Mouse (Mus musculus) inflammation-experienced regulatory T-cells, adult 6 months (primary cell): ENCODE measurements at regions not wholly inside any gene's neighbourhood (a gene's known extent, or its start where the extent isn't known, plus 50 kb on each side); places are given as distances from the start of the nearest gene placed in this dataset.
A peak's percentile ranks its signal among the peaks of the same experiment; 100 is the strongest.

Source experiments
- ATAC-seq: one replicate; pipeline ENCODE4 v1.8.0; 2017

GRCm38 (mm10) chr12:79966621-79967490, 146.0 kb downstream of the Zfp36l1 start:
- no peak for ATAC-seq

- ATAC-seq, result no peak
These were observed 146.6 kb downstream of the Zfp36l1 start for GRCm38 (mm10) chr12:79966289-79966615.

DNA sequence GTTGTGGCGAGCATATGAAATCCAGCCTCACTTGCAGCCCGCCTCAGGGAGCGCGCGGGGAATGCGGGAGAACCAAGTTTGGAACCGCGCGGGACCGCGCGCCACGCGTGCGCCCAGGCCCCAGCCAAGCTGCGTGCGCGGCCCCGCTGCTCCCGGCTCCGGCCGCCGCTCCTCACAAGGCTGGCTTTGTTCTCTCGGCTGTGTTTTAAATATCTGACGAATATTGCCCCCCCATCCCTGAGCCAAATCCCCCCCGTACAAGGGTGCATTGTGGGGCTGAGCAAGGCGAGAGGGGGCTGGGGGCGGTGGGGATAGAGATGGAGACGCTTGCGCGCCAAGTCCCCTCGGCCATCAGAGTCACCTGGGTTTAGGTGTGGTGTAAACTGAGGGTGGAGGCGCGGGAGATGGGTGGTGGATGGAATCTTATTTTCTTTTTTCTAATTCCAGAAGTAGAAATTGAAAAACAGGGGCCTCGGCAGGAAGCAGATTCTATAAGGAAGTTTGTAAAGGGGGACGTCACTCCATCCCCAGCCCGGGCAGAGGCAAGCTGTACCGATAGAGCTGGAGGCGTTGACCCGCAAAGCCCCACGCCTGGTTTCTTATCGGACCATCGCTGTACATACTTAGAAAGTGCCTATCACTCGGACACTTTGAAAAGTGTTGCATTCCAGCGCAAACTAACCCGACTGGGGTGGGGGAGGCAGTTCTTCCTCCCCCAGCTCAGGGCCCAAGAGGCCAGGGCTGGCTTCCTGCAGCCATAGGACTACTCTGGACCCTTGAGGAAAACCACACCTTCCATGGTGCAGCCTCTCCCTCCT, 147.1 kb downstream of the Zfp36l1 start:
- ATAC-seq, result peak; percentile 32

DNA sequence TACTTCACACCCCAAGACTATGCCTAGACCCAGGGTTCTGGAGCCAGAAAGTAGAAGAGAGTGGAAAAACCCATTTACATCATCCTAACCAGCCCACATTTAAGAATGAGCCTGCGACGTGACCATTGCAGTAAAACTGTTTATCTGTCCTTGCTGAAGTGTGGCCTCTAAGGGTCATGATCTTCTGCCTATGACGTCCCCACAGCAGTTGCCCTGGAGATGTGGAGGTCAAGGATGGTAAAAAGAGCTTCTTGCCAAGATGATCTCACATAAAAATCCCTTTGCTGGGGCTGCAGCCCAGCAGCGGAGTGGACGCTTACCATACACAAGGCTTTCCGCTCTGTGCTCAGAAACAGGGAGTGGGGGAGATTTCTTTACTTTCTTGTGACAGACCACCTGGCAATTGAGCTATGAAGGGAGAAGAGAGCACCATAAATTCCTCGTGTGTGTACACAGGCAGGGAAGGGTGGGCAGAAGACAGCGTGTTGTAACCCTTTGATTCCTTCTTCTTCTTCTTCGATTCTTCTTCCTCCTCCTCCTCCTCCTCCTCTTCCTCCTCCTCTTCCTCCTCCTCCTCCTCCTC, 149.3 kb downstream of the Zfp36l1 start:
- ATAC-seq, result no peak

- no peak for ATAC-seq
These were observed 150.1 kb downstream of the Zfp36l1 start for GRCm38 (mm10) chr12:79962649-79963236.

GRCm38 (mm10) chr12:79961881-79962280, 150.9 kb downstream of the Zfp36l1 start:
- ATAC-seq, result no peak

GRCm38 (mm10) chr12:79961076-79961475, 151.7 kb downstream of the Zfp36l1 start:
- no peak for ATAC-seq

DNA sequence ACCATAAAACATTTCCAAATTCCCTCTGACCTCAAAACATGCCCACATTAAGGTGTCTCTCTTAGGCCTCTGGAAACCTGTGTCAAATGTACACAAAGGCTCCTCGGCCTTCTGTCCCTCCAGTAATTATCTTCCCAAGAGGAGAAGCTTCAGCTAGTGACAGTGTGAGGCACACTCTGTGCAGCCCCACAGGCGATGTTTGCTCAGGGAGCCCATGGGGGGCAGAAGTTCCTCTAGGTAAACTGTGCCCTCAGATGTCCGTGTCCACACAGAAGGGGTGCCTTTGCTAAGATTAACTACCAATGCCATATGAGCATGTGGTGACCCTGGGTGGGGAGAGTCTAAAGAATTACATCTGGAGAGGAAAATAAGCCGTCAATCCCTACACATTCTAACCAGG, 152.4 kb downstream of the Zfp36l1 start:
- no peak for ATAC-seq

GRCm38 (mm10) chr12:79959540-79960305, 153.1 kb downstream of the Zfp36l1 start:
- ATAC-seq, result peak; percentile 21

- no peak for ATAC-seq
These were observed 155.6 kb downstream of the Zfp36l1 start for GRCm38 (mm10) chr12:79957211-79957610.

DNA sequence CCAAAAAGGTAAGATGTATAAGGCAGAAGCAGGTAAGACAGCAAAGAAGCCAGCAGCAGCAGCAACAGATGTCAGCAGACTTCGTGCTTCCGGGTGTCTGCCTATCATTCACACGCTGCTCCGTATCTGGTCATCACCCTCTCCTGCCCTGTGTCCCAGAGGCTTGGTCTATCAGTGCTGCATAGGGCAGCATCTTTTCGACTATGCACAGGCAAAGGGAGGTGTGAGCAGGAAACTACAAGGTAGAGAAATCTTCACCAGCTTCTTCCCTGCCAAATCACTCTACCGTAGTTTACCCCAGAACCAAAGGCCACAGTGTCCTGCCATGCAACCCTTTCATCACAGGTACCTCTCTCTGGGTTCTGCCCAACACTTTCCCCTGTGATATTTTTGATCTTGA, 156.5 kb downstream of the Zfp36l1 start:
- ATAC-seq, result no peak

- ATAC-seq, result no peak
These were observed 157.3 kb downstream of the Zfp36l1 start for GRCm38 (mm10) chr12:79955501-79955900.

DNA sequence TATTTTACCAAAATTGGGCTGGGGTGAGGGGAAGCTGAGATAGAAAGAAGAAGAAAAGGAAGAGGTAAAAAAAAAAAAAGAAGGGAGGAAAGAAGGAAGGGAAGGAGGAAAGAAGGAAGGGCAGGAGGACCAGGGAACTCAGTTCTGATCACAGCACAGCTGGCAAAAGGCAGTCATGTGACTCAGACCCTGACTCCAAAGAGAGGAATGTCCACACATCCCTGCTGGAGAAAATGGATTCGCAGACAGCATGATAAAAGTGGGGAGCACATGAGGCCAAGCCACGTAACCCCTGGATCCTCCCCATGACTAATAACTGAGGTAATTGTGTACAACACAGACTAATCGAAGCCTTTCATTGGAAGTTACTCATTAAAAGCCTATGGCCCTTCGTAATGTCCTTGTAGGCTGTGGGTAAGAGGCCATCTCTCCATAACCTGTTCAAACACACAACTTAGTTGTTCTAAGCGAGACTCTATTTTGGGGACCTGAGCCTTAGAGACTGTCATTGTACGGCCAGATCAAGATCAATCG, 162.2 kb downstream of the Zfp36l1 start:
- ATAC-seq, result no peak

DNA sequence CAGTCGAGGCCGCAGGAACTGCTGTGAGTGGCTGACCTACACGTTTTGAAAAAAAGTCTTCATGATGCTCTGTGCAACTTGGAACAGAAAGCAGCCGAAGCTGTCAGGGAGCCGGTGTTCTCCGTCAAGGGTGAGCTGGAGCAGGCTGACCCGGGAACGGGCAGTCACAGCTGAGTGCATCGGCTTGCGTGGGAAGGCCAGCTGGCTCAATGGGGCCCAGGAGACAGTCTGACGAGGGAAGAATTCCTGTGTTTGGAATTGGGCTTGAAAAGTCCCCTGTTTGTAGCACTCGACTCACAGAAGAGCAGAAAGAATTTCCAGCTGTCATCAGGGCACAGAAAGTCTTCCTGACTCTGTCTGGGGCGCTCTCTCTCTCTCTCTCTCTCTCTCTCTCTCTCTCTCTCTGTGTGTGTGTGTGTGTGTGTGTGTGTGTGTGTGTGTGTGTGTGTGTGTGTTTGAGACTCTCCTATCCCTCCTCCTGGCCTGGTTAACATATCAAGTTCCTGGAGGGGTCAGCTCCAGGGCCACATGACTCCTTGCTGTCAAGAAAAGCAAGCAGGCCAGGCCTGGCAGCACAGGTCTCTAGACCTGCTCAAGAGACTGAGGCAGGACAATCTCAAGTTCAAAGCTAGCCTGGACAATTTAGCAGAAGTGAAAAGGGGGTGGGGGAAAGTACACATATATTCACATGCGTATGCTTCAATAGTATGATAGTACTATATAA, 163.6 kb downstream of the Zfp36l1 start:
- no peak for ATAC-seq

- no peak for ATAC-seq
These were observed 165.2 kb downstream of the Zfp36l1 start for GRCm38 (mm10) chr12:79947574-79947973.

DNA sequence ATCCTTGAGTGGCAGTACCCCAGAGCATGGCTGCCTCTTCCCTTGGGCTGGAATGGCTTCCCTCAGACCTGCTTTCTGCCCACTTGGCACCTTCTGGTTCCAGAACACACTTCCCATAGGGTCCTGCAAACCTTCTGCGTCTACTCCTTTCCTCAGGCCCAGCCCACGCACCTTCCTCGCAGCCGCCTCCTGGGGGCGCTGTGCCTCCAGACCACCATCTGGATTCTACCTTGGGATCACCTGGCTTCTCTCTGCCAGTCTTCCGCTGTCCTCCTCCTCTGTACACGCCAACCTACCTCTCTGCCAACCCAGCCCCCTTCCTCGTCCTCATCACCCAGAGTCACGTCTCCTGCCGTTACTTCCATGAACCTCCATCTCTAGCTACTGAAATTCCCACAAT, 166.0 kb downstream of the Zfp36l1 start:
- no peak for ATAC-seq

DNA sequence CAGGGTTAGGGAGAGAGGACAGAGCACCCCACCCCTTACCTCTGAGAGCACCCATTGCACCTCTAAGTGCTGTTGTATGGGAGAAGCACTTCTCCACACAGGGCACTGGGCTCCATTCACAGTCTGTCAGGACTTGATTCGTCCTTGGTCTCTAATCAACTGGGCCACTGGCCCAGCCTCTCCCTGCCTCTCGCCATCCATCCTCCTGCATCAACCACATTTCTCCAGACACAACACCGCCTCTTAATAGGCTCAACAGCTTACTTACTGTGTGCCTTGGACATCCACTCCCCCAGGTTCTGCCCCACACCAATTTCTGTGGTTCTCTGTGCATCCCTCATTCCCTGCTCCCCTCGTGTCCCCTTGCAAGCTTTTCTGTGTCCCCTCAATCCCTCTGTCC, 166.9 kb downstream of the Zfp36l1 start:
- ATAC-seq, result no peak

DNA sequence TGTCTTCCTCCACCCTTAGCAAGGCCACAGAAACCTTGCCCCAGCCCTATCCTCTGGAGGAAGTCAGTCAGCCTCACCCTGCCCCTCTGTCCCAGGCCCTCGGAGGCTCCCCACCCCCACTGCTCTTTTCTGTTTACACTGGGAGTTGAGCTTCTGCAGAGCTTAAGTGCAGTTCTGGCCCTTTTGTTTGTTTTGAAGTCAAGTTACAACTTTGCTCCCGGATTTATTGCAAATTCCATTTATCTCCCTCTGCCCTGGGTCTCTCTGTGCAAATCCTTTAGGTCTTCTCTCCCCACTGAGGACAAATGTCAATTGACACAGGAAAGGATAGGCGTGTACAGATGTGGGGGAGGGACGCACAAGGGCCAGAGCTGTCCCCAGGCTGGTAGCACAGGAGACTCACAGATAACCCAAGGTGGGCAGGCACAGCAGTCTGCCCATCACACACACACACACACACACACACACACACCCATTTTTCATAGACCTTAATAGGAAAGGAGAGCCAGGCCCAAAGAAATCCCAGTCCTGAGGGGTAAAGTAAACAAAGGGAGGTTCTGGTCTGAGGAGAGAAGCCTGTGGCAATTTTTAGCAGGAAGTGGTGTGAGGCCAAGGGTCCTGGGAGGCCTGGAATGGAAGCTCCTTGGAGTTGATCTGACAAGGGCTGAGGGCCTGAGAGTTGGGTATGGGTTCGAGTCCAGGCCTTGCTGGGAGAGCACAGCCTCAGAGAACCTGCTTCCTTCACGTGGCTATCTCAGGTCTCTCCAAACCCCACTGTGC, 167.9 kb downstream of the Zfp36l1 start:
- ATAC-seq, result no peak

- no peak for ATAC-seq
These were observed 168.7 kb downstream of the Zfp36l1 start for GRCm38 (mm10) chr12:79944090-79944489.

DNA sequence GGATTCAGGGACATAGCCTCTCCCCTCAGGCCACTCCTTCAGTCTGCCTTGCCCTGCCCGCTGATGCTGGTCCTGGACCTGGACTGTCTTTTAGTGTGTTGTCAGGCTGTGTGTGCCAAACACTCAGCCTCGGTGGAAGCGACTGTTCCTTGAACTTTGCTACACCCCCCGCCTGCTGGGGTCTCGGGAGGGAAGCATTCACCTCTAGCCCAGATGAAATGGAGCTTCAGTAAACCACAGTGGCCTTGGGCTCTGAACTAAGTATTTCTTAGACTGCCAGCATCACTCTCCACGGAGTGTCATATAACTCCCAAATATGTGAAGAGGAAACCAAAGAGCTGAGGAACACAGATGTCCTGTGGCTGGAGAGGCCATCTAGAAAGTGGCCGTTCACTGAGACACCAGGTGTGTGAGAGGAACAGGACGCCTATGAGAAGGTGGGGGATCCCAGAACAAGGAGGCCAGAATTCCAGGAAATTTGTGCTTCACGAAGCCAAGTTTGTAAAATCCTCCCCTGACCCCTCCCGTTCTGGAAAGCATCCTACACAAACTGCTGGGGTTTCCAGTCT, 170.2 kb downstream of the Zfp36l1 start:
- no peak for ATAC-seq
